Mouse (Mus musculus) embryo, embryonic 10.5 days (tissue): Measurements from ENCODE around the gene C2cd5.

Experiments
- DNase-seq: peaks from one replicate; pipeline ENCODE4 v3.0.0-alpha.2; 2015; ENCODE audit warnings: low spot score

Gene C2cd5

DNA sequence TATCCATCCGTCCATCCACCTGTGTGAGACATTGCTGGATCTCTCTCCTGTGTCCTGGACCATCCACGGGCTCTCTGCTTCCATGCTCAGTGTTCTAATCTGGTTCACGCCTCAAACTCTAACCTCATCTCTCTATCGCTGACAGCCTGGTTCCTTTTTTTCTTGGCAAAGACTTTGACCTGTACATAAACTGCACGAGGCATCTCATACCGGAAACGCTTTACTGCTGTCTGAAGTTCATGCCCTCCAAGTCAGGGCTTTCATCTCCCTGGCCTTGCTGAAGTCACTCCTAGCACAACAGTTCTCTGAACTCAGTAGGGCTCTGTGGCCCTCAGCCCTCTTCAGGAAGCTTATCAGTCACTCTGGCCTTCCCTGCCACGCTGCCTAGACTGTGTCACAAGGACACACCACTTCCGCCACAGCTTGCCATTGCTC lies 15.1 kb upstream of the C2cd5 start:
- DNase-seq = peak; percentile 13

DNA sequence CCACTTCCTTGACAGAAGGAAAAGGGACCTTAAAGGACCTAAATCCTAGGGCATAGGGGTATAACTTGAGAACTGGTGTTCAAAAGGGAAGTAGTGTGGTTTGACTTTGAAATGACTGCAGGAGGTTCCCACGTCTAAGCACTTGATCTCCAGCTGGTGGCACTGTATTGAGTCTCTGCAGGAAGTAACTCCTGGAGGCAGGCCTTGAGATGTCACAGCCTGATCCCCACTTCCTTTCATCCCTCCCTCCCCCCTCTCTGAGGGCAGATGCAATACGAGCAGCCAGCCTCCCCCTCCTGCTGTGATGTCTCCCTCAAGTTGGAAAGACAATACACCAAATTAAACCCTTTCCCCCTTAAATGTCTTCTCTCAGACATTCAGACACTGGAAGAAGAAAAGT lies 14.6 kb upstream of the C2cd5 start:
- DNase-seq = peak; percentile 37

DNA sequence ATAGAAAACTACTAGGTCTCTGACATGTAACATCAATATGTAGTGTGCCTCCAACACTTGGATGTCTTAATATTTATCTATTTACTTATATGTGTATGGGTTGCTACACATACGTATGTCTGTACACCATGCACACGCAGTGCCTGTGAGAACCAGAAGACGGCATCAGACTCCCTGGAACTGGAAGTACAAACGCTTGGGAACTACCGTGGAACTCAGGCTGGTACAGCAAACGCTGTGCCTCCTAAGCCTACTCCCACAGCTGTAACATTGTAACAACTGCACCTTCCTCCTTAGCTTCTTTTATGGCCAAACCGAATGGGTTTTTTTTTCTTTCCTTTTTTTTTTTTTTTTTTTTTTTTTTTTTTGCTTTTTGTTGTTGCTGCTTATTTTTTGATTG lies 10.4 kb upstream of the C2cd5 start:
- DNase-seq = no peak

DNA sequence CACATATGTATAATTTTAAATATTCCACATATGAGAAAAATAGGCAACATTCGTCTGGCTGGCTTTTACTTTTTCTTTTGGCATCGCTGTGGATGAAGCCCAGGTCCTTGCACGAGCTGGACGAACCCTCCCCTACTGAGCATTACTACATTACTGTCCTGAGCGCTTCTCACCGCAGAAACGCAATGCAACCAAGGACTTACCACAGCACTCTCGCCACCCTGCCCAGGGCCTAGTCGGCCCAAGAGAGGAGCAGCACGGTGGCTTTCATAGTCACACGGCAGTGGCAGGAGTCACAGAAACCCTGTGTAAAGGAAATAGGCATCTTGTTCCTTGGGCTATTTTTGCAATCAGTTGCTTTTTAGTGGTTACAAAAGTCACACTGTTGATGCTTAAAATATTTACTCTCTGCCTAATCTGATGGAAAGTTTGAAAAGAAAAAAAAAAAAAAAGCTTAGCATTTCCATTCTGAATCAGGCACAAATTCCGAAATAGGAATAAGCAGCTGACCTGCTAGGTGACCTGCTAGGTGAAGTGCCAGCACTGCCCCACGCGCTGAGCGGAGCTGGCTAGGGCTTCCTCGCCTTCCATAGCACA lies 9.8 kb upstream of the C2cd5 start:
- no peak for DNase-seq

DNA sequence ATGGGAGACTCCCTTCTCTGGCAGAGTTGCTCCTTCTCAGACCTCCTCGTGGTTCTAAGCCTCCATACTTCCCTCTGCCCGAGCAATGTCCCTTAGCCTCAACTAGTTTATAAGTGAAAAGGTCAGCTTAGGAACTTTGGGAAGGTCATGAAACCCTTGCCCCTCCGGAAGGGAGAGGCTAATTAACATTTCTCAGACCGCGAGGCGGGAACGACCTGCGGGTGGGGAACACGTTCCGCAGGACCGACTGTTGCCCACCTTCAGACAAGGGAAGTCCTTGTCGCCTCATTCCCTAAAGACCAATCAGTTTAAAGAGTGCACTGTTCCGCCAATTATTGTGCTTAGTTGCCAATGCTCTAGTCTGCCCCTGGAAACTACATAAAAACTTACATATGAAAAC lies 8.1 kb upstream of the C2cd5 start:
- DNase-seq = no peak

DNA sequence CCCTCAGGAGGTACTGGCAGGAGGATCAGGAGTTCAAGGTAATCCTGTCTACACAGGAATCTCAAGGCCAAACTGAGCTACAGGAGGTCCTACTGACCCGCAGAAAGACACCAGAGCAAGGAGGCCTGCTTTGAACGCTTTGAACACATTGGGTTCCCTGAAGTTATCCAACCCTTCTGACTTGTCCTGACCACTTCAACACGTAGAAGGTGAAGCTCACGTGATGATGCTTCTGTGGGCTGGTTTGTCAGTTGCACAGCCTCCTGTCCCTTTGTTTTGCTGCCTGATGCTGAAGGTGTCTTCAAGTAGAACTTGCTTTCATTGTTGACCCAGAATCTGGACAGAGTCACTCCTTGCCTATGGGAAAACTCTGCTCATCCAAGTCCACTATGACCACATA lies 7.7 kb upstream of the C2cd5 start:
- DNase-seq = no peak

DNA sequence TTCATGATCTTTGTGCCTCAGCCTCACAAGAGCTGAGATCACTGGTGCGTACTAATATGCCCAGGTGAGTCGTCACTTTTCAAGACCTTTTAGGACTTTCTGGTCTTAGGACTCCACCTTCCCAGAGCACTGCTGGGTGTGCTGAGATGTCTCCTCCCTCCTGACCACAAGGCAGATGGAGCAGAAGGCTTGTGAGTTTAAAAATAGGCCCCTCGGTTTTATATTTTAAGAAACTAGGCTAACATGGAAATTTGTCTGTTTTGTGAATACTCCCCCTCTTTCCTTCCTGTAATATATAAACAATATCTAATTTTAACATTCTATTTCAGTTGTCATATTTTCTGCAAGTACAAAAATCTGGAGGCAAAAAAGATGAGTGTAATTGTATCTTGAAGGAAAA lies 5.8 kb upstream of the C2cd5 start:
- DNase-seq = no peak

DNA sequence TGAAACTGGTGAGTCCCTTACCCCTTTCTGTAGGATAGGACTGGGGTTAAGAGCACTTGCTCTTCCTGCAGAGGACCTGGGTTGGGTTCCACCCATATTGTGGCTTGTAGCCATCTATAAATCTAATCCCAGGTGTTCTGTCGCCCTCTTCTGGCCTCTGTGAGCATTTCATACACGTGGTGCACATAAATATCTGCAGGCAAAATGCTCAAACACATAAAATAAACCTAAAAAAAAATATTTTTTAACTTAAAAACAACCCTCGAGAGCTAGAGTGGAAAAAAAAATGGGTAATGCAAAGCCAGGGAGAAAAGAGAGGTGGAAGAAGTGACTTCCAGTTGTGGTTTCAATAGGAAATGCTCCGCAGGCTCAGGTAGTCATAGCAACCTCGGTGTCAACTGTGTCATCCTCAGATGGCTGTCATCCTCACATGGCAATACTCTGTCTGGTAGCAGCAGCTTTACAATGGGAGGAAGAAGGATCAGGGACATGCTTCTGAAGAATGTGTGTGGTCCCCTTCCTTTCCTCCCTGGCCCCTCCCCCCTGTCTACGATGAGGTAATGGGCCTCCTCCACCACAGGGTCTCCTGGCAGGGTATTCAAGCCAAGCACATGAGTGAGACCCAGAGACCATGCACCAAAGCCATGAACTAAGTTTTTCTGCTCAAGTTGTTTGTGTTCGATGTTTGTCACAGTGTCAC lies 4.2 kb upstream of the C2cd5 start:
- no peak for DNase-seq

DNA sequence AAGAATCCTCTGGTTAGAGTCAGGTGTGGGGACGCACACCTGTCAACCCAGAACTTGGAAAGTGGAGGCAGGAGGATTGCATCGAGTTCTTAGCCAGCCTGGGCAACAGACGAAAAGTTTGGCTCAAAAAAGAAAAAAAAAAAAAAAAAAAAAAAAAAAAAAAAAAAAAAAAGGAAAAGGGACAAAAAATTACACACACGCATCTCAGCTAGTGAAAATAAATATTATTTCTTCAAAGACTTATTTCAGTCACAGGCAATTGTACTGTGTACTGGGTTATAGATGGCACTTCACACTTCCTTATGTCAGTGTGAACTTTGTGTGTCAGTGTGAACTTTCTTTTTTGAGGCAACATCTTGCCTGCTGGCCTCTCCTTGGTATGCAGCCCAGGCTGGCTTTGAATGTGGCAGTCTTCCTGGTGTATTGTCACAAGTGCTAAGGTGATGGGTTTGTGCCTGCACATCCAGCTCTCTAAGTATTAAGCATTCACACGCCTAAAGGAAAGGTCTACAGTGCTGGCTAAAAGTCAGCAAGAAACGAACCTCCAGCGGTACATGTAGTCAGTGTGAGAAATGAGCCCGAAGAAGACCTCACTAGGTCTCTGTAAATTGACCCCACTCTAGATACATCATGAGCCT lies 656 bp upstream of the C2cd5 start:
- no peak for DNase-seq

DNA sequence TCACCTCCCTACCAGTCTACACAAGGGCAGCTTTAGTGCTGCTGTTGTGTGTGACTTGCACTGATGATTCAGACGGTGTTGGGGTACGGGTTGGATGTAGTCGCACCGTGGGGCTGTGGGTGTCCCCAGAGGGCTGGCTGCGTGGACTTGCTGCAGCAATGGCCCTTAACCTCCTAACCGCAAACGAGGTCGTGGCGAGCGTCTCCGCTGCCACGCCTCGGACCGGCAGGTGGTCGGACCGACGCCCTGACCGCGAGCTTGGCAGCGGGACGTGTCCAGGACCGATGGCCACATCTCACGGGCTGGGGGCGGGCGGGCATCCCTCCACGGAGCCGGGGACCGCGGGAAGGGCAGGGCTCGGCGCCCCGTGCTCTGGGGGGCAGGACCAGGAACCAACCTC lies 660 bp downstream of the C2cd5 start:
- peak; percentile 51 for DNase-seq

DNA sequence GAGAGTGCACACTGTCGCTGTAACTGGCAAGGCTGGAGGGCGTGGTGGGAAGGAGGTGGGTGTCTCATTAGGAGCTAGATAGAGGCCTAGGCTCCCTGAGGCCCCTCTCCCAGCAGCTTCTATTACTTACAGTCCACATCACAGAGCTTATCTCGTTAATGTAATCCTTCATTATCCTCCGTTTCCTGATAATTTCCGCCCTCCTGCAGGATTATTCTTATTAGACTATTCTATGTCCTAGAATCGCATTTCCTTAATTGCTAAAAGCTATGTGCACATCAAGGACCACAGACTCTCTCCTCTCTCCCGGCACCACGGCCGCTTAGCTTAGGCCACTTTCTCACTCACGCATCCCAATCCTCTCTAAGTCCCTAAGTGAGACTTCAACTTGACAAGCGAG lies 4.8 kb downstream of the C2cd5 start:
- no peak for DNase-seq

DNA sequence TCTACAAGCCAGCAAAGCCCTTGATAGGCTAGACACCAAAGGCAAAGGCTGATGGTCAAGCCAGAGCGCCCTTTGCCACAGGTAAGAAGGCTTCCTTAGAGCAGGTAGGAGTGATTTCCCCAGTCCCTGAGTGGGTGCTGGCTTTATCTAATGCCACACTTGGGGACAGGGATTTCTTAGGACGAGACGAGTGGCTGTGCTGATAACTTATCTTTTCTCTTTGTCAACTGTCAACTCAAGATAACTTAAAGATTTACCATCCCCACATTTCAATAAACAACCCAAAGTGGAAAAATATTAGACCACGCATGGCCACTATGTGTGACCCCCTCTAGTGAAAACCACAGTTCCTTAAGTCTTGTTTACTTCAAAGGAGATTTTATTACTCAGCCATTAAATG lies 7.1 kb downstream of the C2cd5 start:
- no peak for DNase-seq

DNA sequence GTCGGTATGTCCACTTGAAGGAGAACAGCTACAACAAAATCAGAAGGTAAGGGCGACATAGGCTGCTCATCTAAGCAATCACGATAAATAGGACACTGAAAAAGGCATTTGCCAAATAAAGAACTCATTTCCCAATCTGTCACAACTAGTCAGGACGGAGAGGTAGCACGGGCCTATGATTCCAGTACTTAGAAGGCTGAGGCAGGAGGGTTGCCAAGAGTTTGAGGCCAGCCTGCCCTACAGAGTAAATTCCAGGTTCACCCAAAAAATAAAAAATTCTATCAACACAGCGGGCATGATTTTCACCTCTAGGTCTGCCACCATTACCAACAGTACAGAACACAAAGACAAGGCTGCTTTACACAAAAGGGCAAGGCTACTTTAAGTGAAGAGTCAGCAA lies 8.9 kb downstream of the C2cd5 start:
- no peak for DNase-seq

DNA sequence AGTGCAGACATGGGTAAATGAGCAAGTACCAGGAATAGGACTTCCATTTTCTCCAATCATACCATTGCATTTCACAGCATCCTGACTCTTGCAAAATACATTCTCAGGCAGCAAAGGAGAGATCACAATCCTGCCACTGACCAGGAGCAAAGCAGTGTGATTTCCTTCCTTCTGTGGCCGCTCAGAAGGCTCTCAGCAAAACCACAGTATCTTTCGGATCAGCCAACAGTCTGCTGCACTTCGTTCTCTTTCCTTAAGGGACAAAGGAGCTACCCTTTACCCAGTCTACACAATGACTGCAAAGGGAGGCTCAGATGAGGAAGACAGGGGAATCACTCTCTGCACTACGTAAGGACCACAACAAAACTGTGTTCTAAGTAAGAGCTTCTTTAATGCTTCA lies 12.6 kb downstream of the C2cd5 start:
- DNase-seq = no peak

DNA sequence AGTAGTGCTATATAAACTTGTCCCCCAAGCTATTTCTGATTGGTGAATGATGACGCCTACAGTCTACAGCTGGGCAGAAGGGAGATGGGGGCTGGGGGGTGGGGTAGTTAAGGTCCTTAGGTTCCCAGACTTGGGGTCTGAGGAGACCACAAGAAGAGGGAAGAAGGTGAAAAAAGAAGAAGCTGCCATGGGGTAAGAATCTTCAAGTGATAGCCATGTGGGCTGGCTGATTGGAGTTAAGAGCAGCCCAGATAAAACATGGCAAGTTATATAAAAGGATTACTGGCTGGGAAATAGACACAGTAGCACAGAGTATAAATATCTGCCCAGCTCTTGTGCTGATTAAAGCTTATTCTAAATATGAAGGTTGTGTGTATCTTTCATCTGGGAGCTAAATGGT lies 14.0 kb downstream of the C2cd5 start:
- DNase-seq = no peak

DNA sequence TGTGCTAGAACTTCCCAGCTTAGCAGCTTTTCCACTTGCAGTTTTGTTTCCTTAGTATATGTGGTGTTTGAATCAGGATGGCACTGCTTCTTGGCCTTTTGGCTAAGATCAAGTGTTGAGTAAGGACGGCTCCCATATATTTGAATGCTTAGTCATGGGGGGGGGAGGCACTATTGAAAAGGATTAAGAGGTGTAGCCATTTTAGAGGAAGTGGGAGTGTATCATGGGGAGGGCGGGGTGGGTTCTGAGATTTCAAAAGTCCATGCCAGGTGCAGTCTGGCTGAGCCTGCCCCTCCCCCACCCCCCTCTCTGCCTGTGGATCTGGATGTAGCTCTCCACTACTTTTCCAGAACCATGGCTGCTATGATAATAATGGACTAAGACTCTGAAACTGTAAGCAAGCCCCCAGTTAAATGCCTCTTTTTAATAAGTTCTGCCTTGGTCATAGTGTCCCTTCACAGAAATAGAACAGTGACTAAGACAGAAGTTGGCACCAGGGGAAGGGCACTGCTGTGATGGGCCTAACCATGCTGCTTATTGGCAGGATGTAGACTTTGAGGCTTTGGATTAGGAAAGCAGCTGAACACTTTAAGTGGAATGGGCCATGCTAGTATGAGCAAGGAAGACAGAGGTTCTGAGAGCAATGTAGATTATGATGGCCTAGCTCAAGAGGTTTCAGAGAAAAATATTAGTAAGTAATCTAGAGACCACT lies 15.5 kb downstream of the C2cd5 start:
- DNase-seq = no peak

DNA sequence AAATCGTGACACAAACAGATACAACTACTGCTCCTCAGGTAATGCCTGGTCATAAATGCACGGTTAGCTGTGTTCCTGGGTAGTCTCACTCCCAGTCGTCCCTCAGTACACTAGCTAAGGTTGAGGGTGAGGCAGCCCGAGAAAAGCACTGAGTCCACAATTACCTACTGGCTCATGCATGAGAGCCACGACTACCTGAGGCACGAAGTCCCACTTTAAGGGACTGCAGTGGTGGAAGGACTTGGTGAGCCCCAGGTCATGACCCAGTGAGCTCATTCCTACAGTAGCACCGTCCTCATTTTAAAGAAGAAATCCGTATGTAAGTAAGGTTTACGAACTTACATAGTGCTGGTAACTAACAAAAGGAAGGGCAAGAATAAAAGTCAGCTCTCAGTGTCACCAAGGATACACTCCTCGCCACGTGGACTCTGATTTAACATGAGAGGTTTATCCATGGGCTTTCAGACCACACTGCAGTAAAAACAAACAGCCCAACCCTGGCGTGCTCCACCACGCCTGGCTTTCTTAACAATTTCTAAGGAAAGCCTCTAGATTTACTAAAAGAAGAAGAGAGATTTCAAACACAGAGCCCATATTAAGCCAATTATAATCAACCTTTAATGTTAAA lies 18.3 kb downstream of the C2cd5 start:
- no peak for DNase-seq

DNA sequence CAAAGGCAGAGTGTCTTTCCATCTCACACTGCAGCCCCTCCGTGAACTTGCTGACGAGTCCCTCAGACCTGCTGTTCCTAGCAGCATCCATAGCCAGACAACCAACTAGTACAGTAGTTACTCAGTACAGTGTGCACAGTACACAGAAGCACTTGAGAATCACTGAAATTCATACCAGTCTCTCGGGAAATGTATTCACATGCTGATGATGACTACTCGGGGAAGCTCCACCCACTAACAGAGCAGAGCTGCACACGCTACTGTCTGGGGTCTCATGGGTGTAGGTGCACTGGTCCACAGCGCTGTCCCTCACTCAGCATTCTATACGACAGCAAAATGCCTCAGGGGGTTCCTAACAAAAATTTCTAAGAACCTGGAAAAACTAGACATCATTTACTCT lies 19.2 kb downstream of the C2cd5 start:
- no peak for DNase-seq

DNA sequence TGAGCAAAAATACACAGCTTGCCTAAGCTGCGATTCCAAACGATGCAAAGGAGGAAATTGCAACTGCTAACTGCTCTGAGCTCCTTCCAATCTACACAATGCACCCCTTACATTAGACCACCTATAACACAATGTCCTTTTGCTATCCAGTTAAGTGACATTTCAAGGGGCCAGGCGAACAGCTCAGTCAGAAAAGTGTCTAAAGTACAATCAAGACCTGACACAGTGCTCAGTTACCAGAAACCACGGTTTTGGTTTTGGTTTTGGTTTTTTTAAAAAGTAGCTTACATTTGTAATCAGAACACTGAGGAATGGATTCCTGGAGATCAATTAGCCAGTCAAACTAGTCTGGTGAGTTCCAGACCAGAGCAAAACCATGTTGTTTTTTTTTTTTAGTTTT lies 20.8 kb downstream of the C2cd5 start:
- no peak for DNase-seq

DNA sequence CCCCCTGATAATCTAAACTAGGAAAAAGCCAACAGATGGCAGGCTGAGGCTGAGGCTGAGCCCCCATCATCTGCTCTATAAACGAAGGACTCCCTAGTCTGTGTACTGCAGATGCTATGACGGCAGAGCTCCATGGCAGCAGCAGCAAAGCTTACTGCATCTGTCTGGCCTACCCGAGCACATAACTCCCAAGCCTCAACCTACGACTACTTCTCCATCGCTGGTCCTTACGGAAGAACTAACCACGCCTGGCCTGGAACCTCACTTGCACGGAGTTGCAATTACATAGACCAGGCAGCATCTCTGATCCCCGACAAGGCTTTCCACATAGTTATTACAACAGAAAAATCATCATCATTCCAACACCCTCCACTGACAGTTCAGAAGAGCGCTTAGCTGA lies 23.5 kb downstream of the C2cd5 start:
- DNase-seq = no peak

DNA sequence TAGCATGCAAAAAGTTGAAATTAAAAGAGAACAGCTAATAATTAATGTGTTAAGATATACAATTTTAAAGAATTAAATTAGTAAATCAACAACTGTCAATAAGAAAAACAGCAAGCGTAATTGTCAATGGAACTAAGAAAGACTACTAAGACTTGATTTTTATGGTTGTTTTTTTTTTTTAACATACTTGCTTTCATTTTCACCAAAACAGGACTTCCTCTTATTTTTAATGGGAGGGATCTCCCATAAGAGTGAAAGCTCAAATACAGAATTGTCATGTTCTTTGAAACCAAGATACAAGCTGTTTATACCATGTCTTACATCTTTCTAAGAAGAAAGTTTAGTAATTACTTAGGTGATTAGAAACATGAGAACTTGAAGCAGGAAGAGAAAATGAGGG lies 26.0 kb downstream of the C2cd5 start:
- no peak for DNase-seq

DNA sequence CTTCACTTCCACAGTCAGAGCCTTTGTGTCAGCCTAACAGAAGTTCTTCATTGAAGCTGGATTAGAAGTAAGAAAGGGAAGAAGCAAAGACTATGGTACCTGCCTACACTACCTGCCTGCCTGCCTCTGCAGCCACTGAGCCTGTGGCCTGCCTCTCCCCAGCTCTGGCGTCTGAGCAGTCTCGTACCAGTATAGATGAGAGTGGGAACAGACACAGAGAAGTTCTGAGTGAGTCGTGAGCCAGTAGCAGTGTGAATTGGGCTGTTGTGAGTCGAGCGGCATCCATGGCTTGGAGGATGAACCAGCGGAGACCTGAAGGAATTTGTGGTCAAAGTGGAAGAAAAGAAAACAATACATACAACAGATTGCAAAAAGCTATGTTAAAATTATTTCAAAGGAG lies 26.5 kb downstream of the C2cd5 start:
- no peak for DNase-seq
